Mouse (Mus musculus) skeletal muscle tissue, adult 2 months (tissue): ENCODE measurements around the gene Rab3b.

Experiments
- DNase-seq: peaks from one replicate; pipeline ENCODE4 v3.0.0-alpha.2; 2012; ENCODE audit warnings: low read depth, low spot score

The Rab3b gene

GRCm38 (mm10) chr4:108949168-108949567 lies 70.3 kb downstream of the Rab3b start:
- DNase-seq = no peak

GRCm38 (mm10) chr4:108950201-108950600 lies 71.3 kb downstream of the Rab3b start:
- DNase-seq = no peak

GRCm38 (mm10) chr4:108951663-108952062 lies 72.8 kb downstream of the Rab3b start:
- no peak for DNase-seq

GRCm38 (mm10) chr4:108959696-108960095 lies 80.8 kb downstream of the Rab3b start:
- no peak for DNase-seq

GRCm38 (mm10) chr4:108960619-108961460 lies 82.0 kb downstream of the Rab3b start:
- DNase-seq = no peak

- no peak for DNase-seq
These were observed 84.2 kb downstream of the Rab3b start for GRCm38 (mm10) chr4:108963017-108963416.

- DNase-seq = no peak
These were observed 90.7 kb downstream of the Rab3b start for GRCm38 (mm10) chr4:108969517-108969916.

GRCm38 (mm10) chr4:108971054-108971453 lies 92.2 kb downstream of the Rab3b start:
- DNase-seq = no peak

- DNase-seq = peak; percentile 25
These were observed 97.7 kb downstream of the Rab3b start for GRCm38 (mm10) chr4:108976458-108977071.

GRCm38 (mm10) chr4:108986833-108987472 lies 108.1 kb downstream of the Rab3b start:
- DNase-seq = no peak

GRCm38 (mm10) chr4:108987473-108987842 lies 108.6 kb downstream of the Rab3b start:
- no peak for DNase-seq

- no peak for DNase-seq
These were observed 110.6 kb downstream of the Rab3b start for GRCm38 (mm10) chr4:108989430-108989829.

GRCm38 (mm10) chr4:108990032-108990431 lies 111.2 kb downstream of the Rab3b start:
- DNase-seq = no peak

- no peak for DNase-seq
These were observed 111.7 kb downstream of the Rab3b start for GRCm38 (mm10) chr4:108990571-108990970.

- DNase-seq = no peak
These were observed 112.9 kb downstream of the Rab3b start for GRCm38 (mm10) chr4:108991811-108992210.
